Mouse (Mus musculus) adrenal gland, postnatal 14 days (tissue): Measurements from ENCODE around the gene Rnf144b. TPM values are rescaled to one million over a fixed set of nuclear protein-coding genes. Genes with fewer than 3 reads are reported as not detected.
A peak's percentile ranks its signal among the peaks of the same experiment; 100 is the strongest.

Experiments used
- DNase-seq: peaks from one replicate; pipeline ENCODE4 v3.0.0; 2021; ENCODE audit warnings: mixed read lengths
- total RNA-seq: library from RNA; stranded (reverse); gene quantifications from 2 replicates; pipeline ENCODE4 v1.2.3, GENCODE M21; 2021

Gene Rnf144b
- total RNA-seq, 1 experiment from 2014 or later = 11.7 TPM

DNA sequence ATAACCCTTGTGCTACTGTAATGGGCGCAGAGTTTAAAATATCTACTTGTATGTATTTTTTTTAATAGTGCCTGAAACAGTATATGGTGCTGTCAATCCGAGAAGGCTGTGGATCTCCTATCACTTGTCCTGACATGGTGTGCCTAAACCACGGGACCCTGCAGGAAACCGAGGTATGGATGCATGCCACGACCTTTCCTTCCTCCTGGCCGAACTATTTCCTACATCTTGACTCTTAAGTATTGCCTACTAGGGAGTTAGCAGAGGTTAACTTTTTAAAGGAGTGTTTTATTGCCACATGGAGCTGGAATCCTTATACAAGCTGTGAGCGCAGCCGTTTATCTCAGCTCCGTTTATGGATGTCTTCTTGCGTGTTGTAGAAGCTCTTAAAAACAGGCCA, 98.0 kb downstream of the Rnf144b start:
- DNase-seq = no peak

DNA sequence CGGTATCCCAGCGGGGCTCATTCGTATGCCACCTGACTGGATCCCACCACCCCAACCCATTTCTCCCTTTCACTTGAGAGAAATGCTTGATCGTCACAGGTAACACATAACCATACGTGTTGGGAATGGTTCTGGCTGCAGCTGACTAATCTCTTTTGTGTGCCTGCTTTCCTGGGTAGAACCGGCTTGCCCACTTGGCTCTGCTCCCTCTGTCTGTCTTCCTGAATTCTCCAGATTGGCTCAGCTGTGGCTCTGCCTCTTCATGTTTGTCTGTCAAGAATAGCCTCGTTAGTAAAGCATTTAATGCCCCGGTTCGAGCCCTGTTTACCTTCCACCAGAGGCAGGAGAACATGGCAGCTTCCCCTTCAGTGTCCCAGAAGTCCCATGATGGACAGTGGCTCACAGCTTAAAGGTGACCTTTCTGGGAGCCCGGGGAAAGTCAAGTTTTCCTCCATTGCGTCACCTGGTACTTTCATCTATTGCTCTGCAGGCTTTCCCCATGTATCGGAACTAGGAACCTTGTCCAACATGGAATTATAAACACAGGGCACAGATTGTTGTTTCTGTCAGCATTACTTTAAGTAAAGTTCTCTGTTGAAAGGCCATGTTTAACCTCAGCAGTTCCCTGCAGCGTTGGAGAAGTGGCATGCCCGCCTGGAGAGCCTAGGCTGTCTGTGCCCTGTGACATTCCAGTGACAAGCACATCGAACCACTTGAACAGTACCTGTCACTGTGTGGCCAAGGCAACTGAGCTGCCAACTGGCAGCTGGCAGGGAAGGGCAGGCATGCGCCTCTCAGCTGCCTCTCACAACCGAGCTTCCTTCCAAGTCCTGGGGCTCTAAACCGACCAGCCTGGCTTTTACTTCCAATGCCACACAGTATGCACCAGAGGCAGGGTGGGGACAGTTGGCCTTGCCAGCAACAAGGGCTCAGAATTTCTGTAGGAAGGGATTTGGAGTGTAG, 101.4 kb downstream of the Rnf144b start:
- peak; percentile 39 for DNase-seq

DNA sequence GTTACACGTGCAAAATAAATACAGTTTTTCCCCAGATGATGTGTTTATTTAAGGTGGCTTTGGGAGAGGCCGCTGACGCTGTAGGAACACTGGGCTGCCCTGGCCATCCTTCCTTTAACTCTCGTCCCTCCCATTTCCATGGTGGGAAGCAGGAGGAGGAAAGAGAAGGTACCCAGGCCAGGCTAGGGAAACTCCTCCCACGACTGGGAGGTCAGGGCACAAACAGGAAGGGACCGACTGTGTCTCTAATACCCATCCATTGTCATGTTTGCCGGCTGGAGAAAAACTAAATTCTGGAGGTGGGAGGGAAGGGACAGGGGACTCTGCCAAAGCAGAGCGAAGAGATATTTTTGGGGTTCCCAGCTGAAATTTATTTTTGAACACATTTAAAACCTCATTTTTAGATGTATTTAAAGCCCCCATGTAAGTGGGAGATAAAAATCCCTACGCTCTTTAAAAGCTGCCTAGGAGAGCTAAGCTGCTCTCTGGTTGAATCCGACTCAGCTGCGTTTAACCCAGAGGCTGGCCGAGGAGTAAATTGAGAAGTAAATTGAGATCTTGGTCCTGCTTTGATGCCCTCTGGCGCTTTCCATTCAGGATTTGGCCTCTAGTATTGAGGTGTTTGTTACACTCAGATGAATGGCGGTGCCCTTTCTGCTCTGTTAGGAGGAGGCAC, 102.3 kb downstream of the Rnf144b start:
- DNase-seq = peak; percentile 45

DNA sequence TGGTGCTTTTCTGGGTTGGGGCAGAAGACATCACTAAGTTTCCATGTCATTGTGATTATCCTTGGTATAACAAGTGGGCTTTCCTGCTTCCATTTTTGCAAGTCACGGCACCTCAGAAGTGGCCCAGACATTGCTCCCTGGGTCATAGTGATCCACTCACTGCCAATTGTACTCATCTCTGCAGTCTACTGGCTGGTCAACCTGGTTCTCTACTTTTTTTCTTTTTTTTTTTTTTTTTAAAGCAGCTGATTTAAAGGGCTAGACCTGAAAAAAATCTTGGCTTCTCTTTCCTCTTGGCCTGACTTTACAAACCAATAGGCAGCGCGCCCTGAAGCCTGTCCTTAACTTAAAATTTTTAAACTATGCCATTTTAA, 102.9 kb downstream of the Rnf144b start:
- DNase-seq = no peak

DNA sequence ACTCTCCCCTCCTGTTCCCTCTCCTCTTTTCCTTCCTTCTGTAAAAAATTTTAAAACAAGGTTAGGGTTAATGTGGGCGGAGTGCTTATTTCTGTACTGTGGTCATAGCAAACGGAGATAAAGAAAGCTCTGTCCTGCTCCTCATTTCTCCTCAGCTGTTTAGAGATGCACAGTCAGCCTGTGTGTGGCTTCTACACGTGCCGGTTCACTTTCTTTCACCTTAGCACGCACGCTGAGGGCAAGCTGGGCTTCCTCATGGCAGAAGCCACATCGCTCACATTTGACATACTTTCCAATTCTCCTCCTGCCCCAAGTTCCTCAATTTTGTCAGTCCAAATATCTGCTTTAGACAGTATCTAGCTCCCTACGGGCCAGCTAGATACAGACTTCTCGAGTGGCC, 103.3 kb downstream of the Rnf144b start:
- no peak for DNase-seq

DNA sequence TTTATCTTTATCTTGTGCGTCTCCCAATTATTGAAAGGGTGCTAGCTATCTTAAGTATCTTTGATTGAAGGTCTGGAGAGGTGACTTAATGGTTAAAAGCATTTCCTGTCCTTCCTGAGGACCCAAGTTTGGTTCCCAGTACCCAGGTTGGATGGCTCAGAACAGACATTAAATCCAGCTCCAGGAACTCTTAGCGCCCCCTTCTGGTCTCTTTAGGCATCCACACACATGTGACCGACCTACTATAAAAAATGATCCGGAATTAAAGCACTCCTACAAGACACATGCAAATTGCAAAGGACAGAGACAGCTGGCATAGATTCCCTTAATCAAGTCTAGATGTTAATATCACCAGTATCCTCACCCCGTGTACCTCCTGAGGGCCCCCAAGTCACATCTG, 104.1 kb downstream of the Rnf144b start:
- DNase-seq = no peak

DNA sequence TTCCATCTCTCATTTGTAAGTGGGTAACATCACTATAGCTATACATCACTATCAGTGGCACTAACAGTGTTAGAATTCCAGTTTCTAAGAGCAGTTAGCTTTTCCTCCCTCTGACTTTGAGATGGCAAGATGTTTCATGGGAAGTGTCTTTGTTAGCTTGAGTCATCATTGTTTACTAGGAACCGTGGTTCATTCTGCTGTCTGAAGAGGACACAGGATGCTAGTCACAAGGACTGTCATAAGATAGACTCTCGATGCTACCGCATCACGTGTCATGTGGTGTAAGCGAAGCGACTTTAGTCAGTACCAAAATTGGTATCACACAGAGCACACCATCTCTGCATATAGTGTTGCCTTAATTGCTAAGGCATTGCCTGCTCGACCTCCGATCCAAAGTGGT, 105.7 kb downstream of the Rnf144b start:
- no peak for DNase-seq

DNA sequence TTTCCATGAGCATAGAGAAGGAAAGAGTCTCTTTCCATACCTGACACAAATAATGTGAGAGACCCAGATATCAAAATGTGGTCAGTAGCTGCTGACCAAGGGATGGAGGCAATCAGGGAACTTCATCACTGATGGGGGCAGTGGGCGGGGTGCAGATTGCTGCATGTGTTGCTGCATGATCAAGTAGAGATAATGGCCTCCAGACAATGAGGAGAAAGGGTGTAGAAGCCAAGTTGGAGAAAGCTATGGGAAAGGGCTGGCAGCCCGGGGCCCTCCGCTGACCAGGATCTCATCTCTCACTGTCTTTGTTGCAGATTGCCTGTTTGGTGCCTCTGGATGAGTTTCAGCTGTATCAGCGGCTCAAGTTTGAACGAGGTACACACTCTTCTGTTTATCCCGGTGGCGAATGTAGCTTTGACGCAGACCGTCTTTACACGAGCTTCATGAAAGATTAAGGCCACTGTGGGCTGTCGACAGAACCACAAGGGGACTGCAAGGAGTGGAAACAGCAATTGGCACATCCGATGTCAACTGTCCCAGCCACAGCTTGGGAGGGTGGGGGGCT, 106.3 kb downstream of the Rnf144b start:
- no peak for DNase-seq

DNA sequence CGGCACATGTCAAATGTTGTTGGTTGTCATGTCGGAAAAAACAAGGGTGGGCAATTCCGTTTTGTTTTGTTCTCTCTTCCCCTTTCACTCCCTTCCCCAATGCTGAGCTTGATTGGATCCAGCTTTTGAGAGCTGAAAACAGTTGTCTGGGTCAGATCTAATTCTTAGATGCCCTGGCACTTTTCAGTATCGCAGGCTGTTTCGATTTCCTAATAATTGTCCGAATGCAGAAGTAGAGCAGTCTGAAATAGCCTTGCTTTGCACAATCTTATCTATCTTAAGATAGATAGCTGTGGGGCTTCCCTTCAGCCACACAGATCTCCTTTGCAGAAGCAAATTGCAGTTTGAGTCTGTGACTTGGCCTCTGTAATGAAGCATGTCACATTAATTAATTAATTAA, 109.7 kb downstream of the Rnf144b start:
- DNase-seq = no peak

DNA sequence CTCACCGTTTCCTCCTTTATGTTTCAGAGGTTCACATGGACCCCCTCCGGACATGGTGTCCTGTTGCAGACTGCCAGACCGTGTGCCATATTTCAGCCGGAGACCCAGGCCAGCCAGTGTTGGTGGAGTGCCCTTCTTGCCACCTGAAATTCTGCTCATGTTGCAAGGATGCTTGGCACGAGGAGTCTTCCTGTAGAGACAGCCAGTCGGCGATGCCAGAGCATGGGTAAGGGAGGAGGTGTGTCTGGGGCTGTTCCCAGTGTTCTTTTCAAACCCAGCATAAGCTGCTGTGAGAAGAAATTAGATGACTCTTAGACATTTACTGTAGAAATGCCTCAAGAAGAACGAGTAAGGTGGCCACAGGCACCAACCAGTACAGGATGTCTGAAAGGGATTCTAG, 114.9 kb downstream of the Rnf144b start:
- no peak for DNase-seq

DNA sequence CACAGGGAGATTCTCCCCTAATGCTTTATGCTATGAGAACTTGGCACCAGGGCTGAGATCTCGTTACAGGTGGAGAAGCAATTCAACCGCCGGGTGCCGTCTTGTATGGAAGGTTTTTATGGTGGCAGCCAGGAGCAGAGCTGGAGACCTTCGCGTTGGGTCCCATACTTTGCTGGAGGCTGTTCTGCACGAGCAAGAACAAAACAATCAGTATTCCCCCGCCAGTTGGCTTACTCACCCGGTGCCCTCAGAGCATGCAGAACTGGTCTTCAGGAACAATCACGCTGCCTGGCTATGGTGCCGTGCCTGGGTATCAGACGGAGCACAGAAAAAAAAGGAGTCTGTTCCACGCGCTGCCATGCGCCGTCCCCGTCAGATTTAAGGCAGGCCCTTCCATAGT, 115.7 kb downstream of the Rnf144b start:
- DNase-seq = no peak

DNA sequence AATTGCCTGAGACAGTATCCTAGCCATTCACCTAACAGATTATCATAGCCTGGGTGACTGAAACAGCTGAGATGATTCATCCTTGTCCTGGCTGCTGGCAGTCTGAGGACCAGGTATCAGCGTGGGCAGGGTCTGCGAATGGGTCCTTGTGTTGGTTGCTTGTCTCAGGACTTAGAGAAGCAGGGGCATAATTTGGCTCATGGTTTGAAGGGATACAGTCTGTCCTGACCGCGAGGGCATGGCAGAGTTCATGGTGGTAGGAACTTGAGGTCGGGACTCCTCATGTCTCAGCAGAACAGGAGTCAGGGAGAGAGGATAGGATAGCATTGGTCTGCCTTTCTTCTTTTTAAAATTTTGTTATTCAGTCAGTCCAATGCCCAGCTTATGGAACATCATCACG, 121.1 kb downstream of the Rnf144b start:
- DNase-seq = no peak

DNA sequence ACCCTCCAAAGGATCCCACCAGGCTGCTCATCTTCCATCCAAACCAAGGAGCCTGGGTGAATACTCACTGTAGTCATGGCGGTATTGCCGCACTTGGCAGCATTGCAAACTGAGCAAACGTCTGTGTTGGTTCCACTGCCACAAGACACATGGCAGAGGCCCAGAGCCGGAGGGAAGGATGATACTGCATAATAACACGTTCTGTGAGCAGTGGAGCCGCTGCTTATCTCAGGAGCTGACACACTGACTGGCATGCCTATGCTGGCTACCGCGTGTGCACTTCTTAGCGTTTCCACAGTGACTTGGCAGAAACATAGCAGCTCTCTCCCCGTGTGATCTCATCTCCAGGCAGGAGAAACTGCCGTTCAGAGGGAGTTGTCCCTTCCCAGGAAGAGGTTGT, 122.3 kb downstream of the Rnf144b start:
- DNase-seq = no peak

DNA sequence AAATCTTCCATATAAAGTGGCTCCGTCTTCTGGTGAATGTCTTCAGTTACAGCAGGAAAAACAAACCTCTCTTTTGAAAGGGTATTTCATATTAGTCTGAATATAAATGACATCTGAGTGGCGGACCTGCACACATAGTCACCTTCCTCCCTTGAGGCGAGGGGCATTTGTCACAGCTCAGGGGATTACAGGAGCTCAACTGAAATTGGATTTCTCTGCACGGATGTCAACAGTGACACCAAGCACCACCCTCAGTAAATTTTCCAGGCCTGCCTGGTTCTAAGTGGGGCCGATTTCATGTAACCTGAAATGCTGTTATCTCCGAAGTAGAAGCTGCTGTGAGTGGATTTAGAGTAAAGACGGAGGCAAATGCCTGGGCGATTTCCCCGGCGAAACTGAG, 124.0 kb downstream of the Rnf144b start:
- no peak for DNase-seq

DNA sequence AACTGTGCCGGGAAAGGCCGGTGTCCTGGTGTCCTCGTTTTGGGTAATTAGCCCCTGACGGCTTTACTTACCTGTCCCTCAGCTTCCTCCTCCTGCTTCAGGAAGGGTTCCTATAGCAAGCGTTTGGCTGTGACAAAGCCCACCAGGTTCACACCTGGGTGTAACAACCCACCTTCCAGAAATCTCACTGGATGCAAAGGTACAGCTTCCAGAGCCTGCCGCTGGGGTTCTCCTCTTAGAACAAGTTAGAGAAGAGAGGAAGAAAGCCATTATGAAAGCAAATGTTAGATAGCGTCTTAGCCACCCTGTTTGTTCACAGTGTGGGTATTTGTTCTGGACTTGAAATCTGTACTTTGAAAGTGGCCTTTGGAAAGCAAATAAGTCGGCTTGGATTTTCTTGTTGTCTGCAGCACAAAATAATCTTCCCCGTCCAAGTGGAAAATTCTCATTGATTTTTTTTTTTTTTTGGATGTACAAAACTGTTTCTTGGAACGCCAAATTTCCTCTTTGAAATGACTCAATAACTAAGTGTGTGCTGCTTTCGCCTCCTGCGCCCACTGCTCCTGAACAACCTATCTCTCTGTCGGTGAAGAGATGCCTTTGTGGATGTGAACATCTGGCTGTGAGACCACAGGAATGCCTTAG, 124.8 kb downstream of the Rnf144b start:
- no peak for DNase-seq

DNA sequence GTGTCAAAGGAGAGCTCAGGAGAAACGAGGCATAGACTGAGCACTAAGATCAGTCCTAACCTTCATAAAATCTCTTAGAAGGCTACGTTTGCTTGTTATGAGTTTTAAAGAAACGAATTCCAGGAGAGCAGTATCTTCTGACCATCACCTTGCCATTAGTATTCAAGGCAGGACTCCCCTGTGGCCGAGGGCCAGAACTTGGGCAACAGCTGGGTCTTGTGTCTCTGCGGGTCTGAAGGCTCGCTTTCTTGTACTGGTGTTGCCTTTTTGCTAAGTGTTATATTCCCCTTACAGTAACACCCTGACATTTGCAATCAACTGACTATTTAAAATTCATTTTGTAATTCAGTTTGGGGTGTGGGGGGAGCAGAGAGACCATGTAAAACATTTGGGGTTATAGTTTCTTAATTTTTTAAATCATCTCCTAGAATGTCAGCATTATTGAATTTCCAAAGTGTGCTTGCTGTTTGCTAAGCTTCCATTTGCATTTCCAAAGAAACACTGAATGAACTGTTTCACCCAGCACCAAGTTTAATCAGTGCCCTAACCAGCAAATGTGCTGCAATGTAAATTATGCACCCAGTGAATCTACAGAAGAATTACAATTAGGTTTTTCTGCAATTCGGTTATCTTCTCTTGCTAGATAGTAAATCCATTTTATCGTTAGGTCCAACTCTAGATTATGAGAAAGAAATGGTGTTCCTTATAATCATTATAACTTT, 126.0 kb downstream of the Rnf144b start:
- no peak for DNase-seq

DNA sequence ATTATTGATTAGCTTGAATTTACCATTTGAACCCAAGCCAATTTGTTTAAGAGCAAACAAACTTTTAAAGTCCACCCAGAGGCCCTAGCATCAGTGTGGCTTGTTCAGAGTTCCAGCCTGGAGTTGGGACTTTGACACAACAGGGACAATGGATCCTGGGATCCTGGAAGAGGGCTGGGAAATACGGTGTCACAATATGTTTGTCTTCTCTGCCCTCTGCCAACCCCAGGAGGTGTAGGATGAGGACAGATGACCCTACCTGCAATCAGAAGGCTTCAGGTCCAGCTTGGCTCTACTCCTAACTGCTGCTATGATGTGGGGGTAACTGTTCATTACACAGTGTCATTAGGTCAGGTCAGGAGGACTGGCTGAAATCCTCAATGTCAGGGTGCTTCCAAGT, 128.2 kb downstream of the Rnf144b start:
- DNase-seq = no peak

DNA sequence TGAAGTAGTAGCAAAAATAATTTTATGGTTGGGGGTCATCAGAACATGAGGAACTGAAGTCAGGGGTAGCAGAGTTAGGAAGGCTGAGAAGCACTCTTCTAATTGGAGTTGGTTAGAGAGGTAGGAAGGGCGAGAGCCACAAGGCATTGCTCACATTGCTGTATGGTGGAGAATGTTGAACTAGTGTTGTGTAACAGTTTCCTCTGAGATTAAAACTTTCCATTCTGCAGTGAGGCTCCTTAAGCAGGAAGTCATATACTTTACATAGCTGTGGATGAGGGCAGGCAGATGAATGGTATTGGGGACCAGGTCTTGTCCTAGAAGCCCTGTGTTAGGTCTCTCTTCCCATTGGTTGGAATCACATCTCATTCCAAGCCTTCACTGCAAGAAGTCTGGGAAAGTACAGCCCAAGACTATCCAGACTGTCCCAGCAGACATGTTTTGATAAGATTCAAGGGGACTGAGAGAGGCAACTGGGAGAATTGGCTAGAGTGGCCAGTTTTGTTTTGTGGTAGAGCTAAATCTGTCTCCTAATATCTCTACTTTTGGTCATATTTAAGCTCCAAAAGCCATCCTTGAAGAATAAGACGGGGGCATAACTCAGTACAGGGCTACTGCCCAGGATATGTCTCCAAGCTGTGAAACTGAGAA, 128.8 kb downstream of the Rnf144b start:
- DNase-seq = no peak

DNA sequence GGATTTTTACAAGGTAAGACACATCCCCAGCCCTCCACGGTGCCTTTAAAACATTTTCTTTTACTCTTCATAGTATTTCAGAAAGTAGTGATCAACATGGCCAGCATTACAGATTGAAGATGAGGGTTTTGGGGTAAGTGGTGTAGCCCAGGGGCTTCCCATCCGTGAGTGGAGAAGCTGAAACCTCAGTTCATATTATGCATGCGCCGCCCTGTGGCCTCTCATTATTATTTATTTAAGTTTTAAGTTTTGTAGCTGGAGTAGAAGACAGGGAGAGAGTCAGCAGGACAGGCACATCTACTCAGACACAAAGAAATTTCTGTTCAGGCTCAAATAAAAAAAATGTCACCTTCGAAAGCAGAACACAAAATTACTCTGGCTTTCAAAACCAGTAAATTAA, 131.3 kb downstream of the Rnf144b start:
- DNase-seq = no peak

DNA sequence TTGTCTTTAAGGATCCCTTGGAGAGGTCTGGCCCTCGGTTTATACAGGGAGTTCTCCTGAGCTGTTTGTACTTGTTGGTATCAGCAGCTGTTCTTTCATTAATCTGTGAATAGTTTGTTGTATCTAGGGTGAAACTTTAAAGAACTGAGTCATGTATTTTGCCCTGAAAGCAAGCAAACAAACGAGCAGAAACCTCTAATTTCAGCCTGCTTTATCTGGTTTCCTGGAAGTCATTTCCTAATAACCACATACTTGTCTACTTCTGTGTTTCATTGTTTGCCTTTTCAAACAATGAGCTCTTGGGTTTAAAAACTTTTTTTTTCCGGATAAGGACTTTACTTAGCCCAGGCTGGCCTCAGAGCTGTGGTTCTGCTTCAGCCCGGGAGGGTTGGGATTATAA, 136.8 kb downstream of the Rnf144b start:
- no peak for DNase-seq

DNA sequence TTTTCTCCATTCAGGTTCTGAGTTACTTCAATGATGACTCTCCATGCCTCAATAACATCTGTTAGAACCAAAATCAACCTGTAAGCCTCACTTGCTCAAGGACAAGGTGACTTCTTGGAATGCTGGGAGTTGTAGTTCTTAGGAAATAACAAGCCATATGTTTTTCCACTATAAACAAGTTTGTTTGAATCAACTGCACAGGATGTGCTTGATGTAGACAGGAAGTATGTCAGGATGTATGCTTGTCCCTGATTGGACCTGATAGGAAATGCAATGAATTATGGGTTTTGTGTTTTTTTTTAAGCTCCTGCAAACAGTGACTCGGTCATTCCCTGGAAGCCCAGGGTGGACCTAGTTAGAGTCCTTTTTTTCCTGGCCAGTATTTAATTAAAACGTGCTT, 139.5 kb downstream of the Rnf144b start:
- no peak for DNase-seq

DNA sequence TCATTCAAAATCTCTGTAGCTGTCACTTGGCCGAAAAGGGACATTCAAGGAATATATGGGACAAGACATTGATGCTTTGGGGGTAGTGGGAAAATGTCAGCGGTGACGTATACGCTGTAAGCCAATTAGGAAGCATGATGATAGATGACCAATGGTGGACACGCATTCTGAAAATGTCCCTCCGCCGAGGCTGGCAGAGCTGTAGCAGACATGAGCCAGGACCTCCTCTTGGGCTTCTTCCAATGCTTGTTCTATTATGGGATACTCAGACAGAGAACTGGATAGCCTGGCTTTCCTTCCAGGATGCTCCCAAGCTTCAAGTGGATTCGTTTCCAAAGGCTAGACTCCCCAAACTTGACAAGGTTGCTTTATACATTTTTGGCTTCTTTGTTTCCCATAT, 141.9 kb downstream of the Rnf144b start:
- DNase-seq = no peak
